Mouse (Mus musculus) heart, postnatal 25 days (tissue): ENCODE measurements around the gene Bcl11a. TPM values are rescaled to one million over a fixed set of nuclear protein-coding genes. Genes with fewer than 3 reads are reported as not detected.

Experiments used
- DNase-seq: peaks from one replicate; pipeline ENCODE4 v3.0.0; 2022; ENCODE audit warnings: low spot score
- intact Hi-C: fragments of 180-260 bp; cut with DNase I; formaldehyde crosslinking; loops from one replicate; pipeline ENCODE4 v1.15.1; 2025
- total RNA-seq, 2 experiments: library from RNA; stranded (reverse); gene quantifications; 2 replicates each; pipeline ENCODE4 v1.2.3; 2021

Bcl11a gene
- 1 to 10 TPM; 4.2 to 4.7 TPM for total RNA-seq

GRCm38 (mm10) chr11:24077795-24078705 lies at the start of gene Bcl11a:
Gene Bcl11a (plus strand): TSS chr11:24078056.
- intact Hi-C loops, result no loop called here
- DNase-seq, result no peak

DNA sequence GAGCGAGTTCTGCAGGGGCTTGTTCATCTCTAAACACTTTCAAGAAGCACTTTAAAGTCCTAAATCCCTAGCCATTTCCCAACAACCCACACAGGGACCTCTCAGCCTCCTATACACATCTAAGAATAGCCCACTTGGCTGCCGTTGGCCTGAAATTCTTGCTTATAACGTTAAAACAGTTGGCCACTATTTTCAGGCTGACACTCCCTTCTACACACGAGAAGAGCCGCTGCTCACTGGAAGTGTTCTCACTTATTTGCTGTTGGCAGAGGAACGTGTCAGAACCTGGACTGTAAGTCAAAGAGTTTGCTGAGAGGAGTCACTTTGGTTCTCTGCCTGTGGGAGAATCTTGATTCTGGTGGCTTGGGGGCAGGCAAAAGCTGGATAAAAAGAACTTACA lies 33.8 kb upstream of the Bcl11a start:
- intact Hi-C loops, result no loop called here
- no peak for DNase-seq

DNA sequence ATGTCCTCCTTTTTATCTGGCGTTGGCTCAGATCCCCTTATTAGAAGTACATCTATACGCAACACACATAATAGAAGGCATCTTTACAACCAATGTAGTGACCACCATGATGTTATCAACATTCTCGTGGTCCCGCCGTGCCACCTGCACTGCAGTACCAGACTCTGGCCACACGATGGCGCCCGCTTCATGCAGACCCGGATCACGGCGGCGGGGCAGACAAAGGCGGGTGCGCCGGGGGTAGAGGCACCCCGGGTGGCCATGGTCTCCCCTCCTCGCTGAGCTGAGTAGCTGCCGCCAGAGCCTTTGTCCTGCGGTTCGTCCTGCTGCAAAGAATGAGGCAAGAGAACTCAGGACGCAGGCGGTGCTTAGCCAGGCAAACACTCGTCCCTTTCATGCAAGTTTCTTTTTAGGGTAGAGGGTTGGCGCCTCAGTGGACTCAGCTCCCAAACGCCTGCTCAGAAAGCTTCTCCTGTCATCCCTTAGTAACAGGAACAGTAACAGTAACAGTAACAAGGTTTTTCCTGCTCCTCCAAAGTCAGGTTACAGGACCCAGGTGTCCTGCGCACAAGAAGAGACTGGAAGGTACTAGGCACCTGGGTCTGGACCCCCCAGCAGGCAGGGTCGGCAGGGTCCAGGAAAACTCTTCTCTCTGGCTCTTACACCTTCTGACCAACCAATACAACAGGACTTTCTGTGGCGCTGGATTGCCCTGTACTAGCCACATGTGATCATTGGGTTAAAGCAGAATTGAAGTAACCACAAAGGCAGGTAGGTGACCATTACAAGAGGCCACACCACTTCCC lies 28.4 kb upstream of the Bcl11a start:
- peak; percentile 43 for DNase-seq
- intact Hi-C loops, result loop anchor here (1.0 to 5.0 kb wide), 2 partner anchors 1252 to 1813 kb away; no protein-coding TSS in a partner anchor

DNA sequence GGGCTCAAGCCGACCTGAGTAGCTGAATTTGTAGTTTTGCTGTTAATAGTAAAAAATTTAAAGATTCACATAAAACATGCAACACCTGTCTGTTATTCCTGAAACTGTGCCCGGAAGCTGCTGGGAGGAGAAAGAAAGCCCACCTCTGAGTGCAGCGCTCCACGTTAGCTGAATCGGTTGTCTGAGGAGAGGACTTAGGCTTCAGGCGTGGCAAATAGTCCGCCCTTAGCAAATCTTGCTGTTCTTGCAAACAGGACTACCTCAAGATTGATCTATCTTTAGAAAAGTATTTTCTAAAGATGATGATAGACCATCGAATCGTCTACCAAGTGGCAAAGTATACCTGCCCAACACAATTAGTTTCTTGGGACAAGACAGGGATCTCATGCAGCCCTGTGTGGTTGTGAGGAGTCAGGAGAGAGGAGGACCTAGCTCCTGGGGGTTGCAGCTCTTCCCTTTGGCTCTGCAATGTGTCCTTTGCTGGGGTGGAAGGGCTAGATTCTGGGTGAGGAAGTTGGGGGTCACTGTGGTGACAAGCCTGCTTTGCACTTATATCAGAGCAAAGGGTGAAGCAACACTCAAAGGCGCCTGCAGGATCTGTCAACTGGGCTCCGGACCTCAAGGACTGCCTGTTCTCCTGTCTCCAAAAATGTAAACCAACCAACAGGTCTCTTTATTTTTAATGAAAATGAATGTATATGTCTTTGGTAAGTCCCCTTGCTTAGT lies 27.7 kb upstream of the Bcl11a start:
- no peak for DNase-seq
- intact Hi-C loops, result loop anchor here (5.0 kb wide), 1 partner anchor 1812 kb away; no protein-coding TSS in a partner anchor

DNA sequence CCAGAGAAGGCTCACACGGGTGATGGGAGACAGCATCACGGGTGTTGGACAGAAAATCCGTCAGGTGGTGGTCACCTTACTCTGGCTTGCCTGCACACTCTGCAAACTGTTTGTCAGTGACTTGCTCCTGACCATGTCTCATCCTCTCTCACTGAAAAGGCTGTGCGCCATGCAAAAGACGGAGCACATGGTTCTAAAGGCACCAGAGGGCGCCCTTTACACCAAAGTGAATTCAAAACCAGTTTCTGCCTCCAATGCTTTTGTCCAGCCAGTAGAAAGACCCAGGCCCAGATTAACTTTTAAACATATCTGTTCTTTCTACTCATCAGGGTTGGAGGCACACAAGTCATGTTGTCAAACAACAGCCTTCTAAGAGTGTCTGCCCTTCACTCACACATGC lies 25.0 kb upstream of the Bcl11a start:
- intact Hi-C loops, result loop anchor here (5.0 kb wide), 1 partner anchor 1809 kb away; no protein-coding TSS in a partner anchor

GRCm38 (mm10) chr11:24059137-24059536 lies 18.7 kb upstream of the Bcl11a start:
- intact Hi-C loops, result no loop called here
- no peak for DNase-seq

More for the DNA sequence above, 25.0 kb upstream of the Bcl11a start:
- DNase-seq, result no peak

DNA sequence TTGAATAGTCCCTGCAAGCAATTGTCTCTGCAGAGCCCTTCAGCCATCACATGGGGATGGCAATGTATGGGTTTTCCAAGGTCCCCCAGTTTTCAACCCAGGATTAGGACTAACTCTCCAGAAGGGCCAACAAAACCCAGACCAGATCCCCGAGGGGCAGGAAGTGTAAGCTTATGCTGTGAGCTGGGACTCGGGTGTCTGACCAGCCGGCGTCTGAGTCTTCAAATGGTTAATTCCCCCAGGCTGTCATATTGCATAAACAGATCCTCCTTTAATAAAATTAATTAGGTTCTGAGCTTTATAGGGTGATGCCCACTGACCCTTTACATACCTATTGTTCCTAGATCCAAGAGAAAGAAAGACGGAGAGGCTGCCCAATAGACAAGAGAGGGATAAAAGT lies 17.4 kb upstream of the Bcl11a start:
- intact Hi-C loops, result no loop called here
- DNase-seq, result no peak

- intact Hi-C loops, result no loop called here
- DNase-seq, result no peak
Observed at GRCm38 (mm10) chr11:24061819-24062218, 16.0 kb upstream of the Bcl11a start.

- intact Hi-C loops, result no loop called here
- DNase-seq, result no peak
Observed at GRCm38 (mm10) chr11:24062495-24063096, 15.3 kb upstream of the Bcl11a start.

DNA sequence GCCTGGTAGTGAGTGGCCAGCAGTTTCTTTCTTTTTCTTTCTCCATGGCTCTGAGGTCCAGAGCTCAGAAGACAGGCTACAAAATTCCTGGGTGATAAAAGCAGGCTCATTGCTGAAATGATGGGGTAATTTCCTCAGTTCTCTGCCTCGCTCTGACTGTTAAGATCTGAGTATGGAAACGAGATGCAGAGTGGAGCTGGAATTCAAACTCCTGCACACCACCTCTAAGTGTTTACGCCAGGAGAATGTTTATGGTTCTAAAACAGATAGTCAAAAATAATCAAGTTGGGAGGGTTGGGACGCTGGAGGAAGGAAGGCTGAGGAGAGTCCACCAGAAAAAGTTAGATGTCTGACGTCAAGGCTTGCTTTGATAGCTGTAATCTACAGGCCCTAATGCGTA lies 13.6 kb upstream of the Bcl11a start:
- intact Hi-C loops, result no loop called here
- DNase-seq, result no peak

GRCm38 (mm10) chr11:24065313-24065712 lies 12.5 kb upstream of the Bcl11a start:
- intact Hi-C loops, result no loop called here
- no peak for DNase-seq

DNA sequence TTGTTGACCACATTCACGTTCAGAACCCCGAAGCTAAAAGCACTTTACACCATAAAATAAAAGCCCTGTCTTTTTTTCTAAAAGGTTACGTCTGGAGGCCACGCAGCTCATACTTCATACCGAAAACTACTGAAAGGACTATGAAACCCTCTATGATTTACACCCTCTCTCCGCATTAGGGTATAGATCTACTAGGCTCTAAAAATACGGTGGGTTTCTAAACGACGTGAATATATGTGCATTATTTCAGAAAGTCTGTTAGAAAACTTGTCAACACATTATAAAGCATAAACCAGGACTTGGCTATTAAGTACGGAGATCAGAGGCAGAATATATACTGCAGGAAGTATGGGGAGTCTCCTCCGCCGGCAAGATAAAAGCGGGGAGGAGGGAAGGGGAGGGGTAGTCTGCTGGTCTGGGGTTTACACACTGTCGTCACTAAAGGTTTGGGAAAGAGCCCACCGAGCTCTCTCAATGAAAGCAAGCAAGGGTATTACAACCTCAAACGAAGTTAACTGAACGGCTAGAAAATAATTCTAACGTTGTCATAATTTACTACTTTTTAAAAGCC lies 3.8 kb upstream of the Bcl11a start:
- DNase-seq, result no peak
- intact Hi-C loops, result no loop called here

DNA sequence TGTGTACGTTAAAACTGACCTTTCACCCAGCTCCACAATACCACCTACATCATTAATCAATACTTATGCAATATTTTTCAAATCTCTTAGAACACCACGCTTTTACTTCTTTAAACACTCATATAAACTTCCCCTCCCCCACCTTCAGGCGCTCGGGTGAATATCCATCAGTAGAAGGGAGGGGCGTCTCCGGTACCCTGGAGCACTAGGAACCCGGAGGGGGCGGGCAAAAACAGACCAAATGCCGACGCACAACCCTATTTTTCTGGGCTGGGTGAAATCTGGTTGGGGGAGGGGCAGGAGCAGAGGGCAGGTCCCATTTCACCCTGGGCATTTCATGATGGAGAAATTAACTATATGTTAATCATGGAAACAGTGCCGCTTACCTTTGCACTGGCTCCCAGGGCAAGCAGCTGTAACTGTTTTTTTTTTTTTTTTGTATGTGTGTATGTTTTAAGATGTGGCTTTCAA lies 3.2 kb upstream of the Bcl11a start, which contains the start of gene A830031A19Rik:
Gene A830031A19Rik (minus strand): TSS at position 421 of the 471 bp plus-strand sequence.
- DNase-seq, result no peak

GRCm38 (mm10) chr11:24075486-24076126 lies 2.2 kb upstream of the Bcl11a start:
- no peak for DNase-seq
- intact Hi-C loops, result no loop called here

More for the DNA sequence above, 3.2 kb upstream of the Bcl11a start, which contains the start of gene A830031A19Rik:
- intact Hi-C loops, result no loop called here

GRCm38 (mm10) chr11:24076127-24076650 lies 1.7 kb upstream of the Bcl11a start:
- intact Hi-C loops, result no loop called here

GRCm38 (mm10) chr11:24076821-24077730 lies 780 bp upstream of the Bcl11a start:
- intact Hi-C loops, result no loop called here
- no peak for DNase-seq

More at GRCm38 (mm10) chr11:24076127-24076650, 1.7 kb upstream of the Bcl11a start:
- no peak for DNase-seq

DNA sequence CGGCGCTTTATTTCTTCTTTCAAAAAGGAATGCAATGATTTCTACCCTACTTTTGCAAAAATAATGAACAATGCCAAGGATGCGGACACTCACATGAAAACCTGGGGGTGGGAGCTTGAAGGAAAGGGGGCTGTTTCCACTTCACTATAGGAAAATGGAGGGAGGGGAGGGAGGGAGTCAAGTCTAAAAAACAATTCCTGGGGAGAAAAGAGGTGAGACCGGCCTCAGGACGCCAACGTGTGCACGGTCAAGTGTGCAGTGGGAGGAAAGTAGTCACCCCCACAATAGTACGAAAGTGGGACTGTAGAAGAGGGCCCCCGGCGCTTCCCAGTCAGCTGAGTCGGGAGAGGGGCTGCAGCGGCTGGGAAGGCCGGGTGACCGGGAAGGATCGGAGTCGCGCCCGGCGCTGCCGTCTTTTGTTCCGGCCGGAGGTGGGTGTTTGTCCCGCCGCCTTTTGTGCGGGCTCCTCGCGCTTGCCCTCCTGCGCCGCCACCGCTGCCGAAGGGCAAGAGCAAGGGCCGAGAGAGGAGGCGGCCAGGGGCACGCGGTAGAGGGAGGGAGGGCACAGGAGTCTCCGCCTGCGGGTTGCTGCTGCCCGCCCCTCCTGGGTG lies 955 bp downstream of the Bcl11a start:
- intact Hi-C loops, result no loop called here
- DNase-seq, result no peak
